Comparison of ENCODE assay signal across 25 mouse cellular contexts in the genomic region with DNA sequence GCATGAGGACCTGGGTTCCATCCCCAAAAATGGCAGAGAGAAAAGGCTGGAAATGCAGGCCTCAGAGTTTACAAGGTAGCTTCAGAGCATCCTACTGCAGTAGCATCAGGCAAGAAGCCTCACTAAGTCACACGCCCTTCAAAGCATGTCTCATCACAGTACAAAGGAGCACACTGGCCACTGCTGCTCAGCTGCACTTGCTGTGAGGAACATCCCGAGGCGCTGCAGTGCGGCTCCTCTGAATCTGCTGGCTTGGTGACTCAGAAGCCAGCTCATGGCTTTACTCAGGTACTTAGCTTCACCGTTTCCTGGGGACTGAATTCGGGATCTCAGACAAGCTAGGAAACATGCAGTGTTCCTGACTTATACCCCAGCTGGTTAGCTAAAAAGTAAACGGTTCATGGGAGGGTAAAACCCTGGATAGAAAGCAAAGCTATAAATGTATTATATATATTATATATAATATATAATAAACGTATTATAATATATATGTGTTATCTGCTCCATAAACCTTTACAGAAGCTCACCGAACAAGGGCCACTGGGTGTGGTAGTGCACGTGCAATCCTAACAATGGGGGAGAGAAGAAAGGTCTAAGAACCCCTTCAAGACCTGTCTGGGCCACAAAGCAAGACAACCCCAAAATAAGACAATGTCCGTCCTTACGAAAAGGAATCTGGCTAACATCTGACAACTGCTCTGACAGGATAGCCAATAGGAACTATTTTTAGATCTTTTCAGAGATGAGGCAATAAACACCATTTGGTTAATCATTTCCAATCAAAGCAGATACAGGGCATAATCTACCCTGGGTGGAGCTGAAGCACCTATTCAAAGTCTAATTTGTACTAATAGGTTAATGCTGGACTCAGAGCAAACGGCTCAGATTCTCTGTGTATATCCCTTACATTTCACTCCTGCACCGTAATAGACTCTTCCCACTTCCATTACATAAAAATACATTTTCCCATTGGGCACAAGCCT.
"Had no signal": no experiment of that assay in that cellular context is flagged by ENCODE, and none has a peak within 500 bp of the region (broad histone marks: within the 10 kb centered on the region; RNA-seq: fewer than 3 reads in every experiment).

No protein-coding gene starts in this region.

- ATAC-seq: midbrain, embryonic 13.5 days; midbrain, embryonic 16.5 days had no signal

- H3K9me3 ChIP-seq: kidney, embryonic 15.5 days; limb, embryonic 12.5 days; limb, embryonic 15.5 days; lung, embryonic 15.5 days; megakaryocyte, embryonic 14.5 days; midbrain, embryonic 10.5 days; midbrain, embryonic 13.5 days; neural tube, embryonic 13.5 days had no signal

- H3K27ac ChIP-seq: kidney, embryonic 15.5 days; left cerebral cortex, adult 2 months; limb, embryonic 12.5 days; limb, embryonic 15.5 days; liver, embryonic 14.5 days; lung, embryonic 15.5 days; midbrain, embryonic 10.5 days; midbrain, embryonic 13.5 days; neural tube, embryonic 13.5 days had no signal

- H3K9ac ChIP-seq: kidney, embryonic 15.5 days; limb, embryonic 12.5 days; limb, embryonic 15.5 days; liver, embryonic 14.5 days; lung, embryonic 15.5 days; midbrain, embryonic 13.5 days; neural tube, embryonic 13.5 days had no signal

- H3K36me3 ChIP-seq: kidney, embryonic 15.5 days; limb, embryonic 12.5 days; limb, embryonic 15.5 days; lung, embryonic 15.5 days; midbrain, embryonic 10.5 days; midbrain, embryonic 13.5 days; neural tube, embryonic 13.5 days had no signal

- H3K4me3 ChIP-seq: kidney, embryonic 15.5 days; left cerebral cortex, adult 2 months; limb, embryonic 12.5 days; limb, embryonic 15.5 days; lung, embryonic 15.5 days; megakaryocyte, embryonic 14.5 days; midbrain, embryonic 10.5 days; midbrain, embryonic 13.5 days; myocyte; neural tube, embryonic 13.5 days had no signal

- H3K4me1 ChIP-seq: midbrain, embryonic 10.5 days; midbrain, embryonic 13.5 days; neural tube, embryonic 13.5 days had no signal

- H3K27me3 ChIP-seq: kidney, embryonic 15.5 days; limb, embryonic 12.5 days; limb, embryonic 15.5 days; lung, embryonic 15.5 days; midbrain, embryonic 13.5 days; neural tube, embryonic 13.5 days had no signal

- H3K4me2 ChIP-seq: kidney, embryonic 15.5 days; limb, embryonic 12.5 days; limb, embryonic 15.5 days; lung, embryonic 15.5 days; midbrain, embryonic 13.5 days; neural tube, embryonic 13.5 days had no signal

- DNase-seq: kidney, adult 11 months; kidney, adult 8-10 months; kidney, postnatal 10 days; kidney, postnatal 36 days; layer of hippocampus, postnatal 36 days; left cerebral cortex, postnatal 4 days; lung, adult 18-20 months; lung, postnatal 10 days; lung, postnatal 36 days; retina, postnatal 1 day; thymus, adult 2 months; thymus, postnatal 14 days; thymus, postnatal 4 days had no signal
